Mouse (Mus musculus) heart, embryonic 16.5 days (tissue): ENCODE data around the gene Csf2. TPM values are rescaled to one million over a fixed set of nuclear protein-coding genes. Genes with fewer than 3 reads are reported as not detected.
A peak's percentile ranks its signal among the peaks of the same experiment; 100 is the strongest.
"Not testable (repeated sequence)": the region's sequence is repeated elsewhere in the genome, so short reads cannot be mapped to it uniquely, and the experiment has no call there.

Experiments used
- ATAC-seq: fragments of 200-750 bp; cut with Nextera tagmentation; replicated peaks from 2 replicates; pipeline ENCODE4 v1.8.0; 2017; ENCODE audit warnings: moderate number of reproducible peaks; ENCODE audit not compliant: insufficient read depth, low FRiP score; ENCODE audit errors: extremely low read depth
- H3K27ac ChIP-seq: fragments of 300-500 bp; sonication (generic); 2 replicates; pipeline ENCODE4 v1.5.1; 2014; ENCODE audit warnings: mild to moderate bottlenecking, low read length, control low read depth, moderate library complexity
- H3K27me3 ChIP-seq: fragments of 300-500 bp; sonication (generic); 2 replicates; pipeline ENCODE4 v1.6.1; 2014; ENCODE audit warnings: low read length, mixed read lengths; ENCODE audit not compliant: control insufficient read depth, insufficient read depth
- H3K36me3 ChIP-seq: fragments of 300-500 bp; sonication (generic); 2 replicates; pipeline ENCODE4 v1.6.1; 2014; ENCODE audit not compliant: control insufficient read depth, insufficient read depth
- H3K4me1 ChIP-seq: fragments of 300-500 bp; sonication (generic); 2 replicates; pipeline ENCODE4 v1.6.1; 2014; ENCODE audit warnings: low read length, mixed read lengths; ENCODE audit not compliant: control insufficient read depth, insufficient read depth
- H3K4me2 ChIP-seq: fragments of 300-500 bp; sonication (generic); 2 replicates; pipeline ENCODE4 v1.6.1; 2014; ENCODE audit warnings: low read depth, mild to moderate bottlenecking, control low read depth, low read length
- H3K4me3 ChIP-seq: fragments of 300-500 bp; sonication (generic); 2 replicates; pipeline ENCODE4 v1.5.1; 2014; ENCODE audit warnings: mild to moderate bottlenecking, control low read depth, low read length
- H3K9ac ChIP-seq: fragments of 300-500 bp; sonication (generic); 2 replicates; pipeline ENCODE4 v1.6.1; 2014; ENCODE audit warnings: low read length, control low read depth
- H3K9me3 ChIP-seq: fragments of 300-500 bp; sonication (generic); replicated peaks from 2 replicates; pipeline ENCODE4 v1.6.1; 2016; ENCODE audit warnings: low read length; ENCODE audit not compliant: control insufficient read depth
- WGBS: fragments of 180-500 bp; shearing (Covaris S2); extraction: QIAGEN DNeasy Blood & Tissue Kit; methylation state at CpG from one replicate; pipeline ENCODE4 v1.1.7; 2014; 5-methylcytosine and 5-hydroxymethylcytosine counted together
- polyA plus RNA-seq: library from polyadenylated mRNA; unstranded; fragments of >200 nt; fragmentation: Nextera tagmentation; extraction: Ambion mirVana; gene quantifications from 2 replicates; pipeline ENCODE4 v1.2.1, GENCODE M21; 2015

The Csf2 gene
- polyA plus RNA-seq = not detected in 2 replicates

GRCm38 (mm10) chr11:54248940-54249717 is at the start of gene Csf2:
TSS of gene Csf2 (minus strand) at chr11:54249667.
- H3K9me3 ChIP-seq = no peaks in the 10 kb centered on the region
- peak within 1 kb of the TSS; percentile 15; the same call in 1 of the 2 replicates for H3K4me2 ChIP-seq
- ATAC-seq = no peak; the same call in 1 of the 2 replicates

DNA sequence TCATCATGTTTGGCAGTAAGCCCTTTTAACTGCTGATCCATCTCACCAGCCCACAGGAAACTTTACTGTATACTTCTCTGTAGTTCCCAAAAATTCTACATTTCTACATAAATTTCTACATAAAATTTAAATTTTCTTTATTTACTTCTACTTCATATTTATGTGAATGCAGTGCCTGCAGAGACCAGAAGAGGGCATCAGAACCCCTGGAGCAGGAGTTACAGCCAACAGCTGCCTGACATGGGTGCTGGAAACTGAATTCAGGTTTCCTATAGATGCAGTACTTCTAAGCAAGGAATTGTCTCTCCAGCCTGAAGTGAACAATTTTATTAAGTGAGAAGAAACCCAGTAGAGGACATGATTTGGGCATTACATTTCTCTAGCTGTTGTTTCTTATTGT is 49.3 kb upstream of the Csf2 start:
- Histone ChIP-seq H3K27me3 (peaks cover 7% of the 10 kb centered on the region; the same call in 1 of the 2 replicates), H3K4me1 (peaks cover 2% of the 10 kb centered on the region), H3K4me2 (no peak overlapping the region), H3K4me3 (no peak overlapping the region), H3K36me3 (no peaks in the 10 kb centered on the region), H3K27ac (no peak overlapping the region), H3K9ac (no peak overlapping the region), H3K9me3 (peaks cover 7% of the 10 kb centered on the region; the same call in 1 of the 2 replicates)
- ATAC-seq = no peak

More at GRCm38 (mm10) chr11:54248940-54249717, at the start of gene Csf2:
- 41% methylated on average over 11 of the region's 11 CpGs for WGBS
- no peak within 1 kb of the TSS for H3K4me3 ChIP-seq
- H3K27me3 ChIP-seq = no peaks in the 10 kb centered on the region
- no peaks in the 10 kb centered on the region for H3K36me3 ChIP-seq
- H3K4me1 ChIP-seq = peaks cover 8% of the 10 kb centered on the region
- H3K27ac ChIP-seq = no peak within 1 kb of the TSS
- no peak within 1 kb of the TSS for H3K9ac ChIP-seq

GRCm38 (mm10) chr11:54297471-54297870 is 48.0 kb upstream of the Csf2 start:
- not testable (repeated sequence) for H3K4me2 ChIP-seq, H3K27ac ChIP-seq, H3K4me1 ChIP-seq, H3K9ac ChIP-seq, H3K9me3 ChIP-seq, H3K36me3 ChIP-seq, ATAC-seq, H3K27me3 ChIP-seq, H3K4me3 ChIP-seq
- WGBS = 91% methylated on average over 2 of the region's 2 CpGs

- Histone ChIP-seq H3K4me2 (no peak overlapping the region), H3K36me3 (no peaks in the 10 kb centered on the region), H3K27me3 (no peaks in the 10 kb centered on the region), H3K4me3 (no peak overlapping the region), H3K27ac (no peak overlapping the region), H3K9ac (no peak overlapping the region), H3K4me1 (no peaks in the 10 kb centered on the region), H3K9me3 (peaks cover 7% of the 10 kb centered on the region; the same call in 1 of the 2 replicates)
- ATAC-seq = no peak
- WGBS = 85% methylated on average over 1 of the region's 1 CpGs
These were observed 47.3 kb upstream of the Csf2 start for GRCm38 (mm10) chr11:54296734-54297133.

DNA sequence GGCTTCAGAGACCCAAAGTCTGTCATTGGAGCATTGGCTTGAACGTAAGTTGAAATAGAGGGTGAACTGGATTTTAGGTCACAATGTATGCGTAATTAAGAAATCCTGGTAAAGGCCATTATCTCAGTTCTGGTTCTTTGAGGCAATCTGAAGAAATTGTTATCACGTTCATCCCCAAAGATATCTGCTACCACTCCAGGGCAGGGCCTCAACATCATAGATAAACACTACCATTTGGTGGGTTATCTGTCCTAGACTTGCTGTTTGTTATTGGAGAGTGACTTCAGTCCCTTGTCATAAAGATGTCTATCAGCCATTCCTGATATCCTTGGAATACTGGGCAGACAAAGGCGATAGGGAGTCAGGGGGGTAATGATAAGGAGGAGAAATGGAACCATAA is 46.5 kb upstream of the Csf2 start:
- Histone ChIP-seq H3K27me3 (no peaks in the 10 kb centered on the region), H3K4me2 (no peak overlapping the region), H3K36me3 (no peaks in the 10 kb centered on the region), H3K4me1 (no peaks in the 10 kb centered on the region), H3K9ac (no peak overlapping the region), H3K4me3 (no peak overlapping the region), H3K9me3 (peaks cover 7% of the 10 kb centered on the region; the same call in 1 of the 2 replicates), H3K27ac (no peak overlapping the region)
- 74% methylated on average over 4 of the region's 4 CpGs for WGBS
- no peak for ATAC-seq

GRCm38 (mm10) chr11:54293980-54294807 is 44.7 kb upstream of the Csf2 start:
- H3K36me3 ChIP-seq = no peaks in the 10 kb centered on the region
- no peaks in the 10 kb centered on the region for H3K4me1 ChIP-seq
- no peaks in the 10 kb centered on the region for H3K27me3 ChIP-seq
- no peak overlapping the region for H3K4me3 ChIP-seq
- 57% methylated on average over 12 of the region's 12 CpGs for WGBS
- peaks cover 7% of the 10 kb centered on the region; the same call in 1 of the 2 replicates for H3K9me3 ChIP-seq
- H3K9ac ChIP-seq = no peak overlapping the region
- H3K4me2 ChIP-seq = no peak overlapping the region
- no peak overlapping the region for H3K27ac ChIP-seq
- no peak for ATAC-seq

DNA sequence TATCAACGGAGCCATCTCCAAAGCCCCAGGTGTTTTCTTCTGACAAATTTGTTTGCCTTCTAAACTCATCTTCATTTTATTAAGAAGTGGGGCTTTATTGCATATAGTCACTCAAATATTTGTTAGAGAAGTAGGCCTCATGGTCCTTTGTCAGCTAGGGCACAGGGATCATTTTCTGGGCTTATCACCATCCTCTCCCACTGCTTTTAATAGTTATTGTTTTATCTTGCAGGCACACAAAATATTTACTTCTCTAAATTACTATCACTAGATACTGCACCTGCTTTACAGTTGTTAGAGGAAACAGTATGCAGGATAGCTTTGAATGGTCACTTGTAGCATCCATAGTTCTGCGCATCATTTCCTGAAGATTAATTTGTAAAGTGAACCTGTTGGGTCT is 42.7 kb upstream of the Csf2 start:
- no peaks in the 10 kb centered on the region for H3K9me3 ChIP-seq
- no peak overlapping the region for H3K4me3 ChIP-seq
- H3K4me1 ChIP-seq = no peaks in the 10 kb centered on the region
- H3K9ac ChIP-seq = no peak overlapping the region
- no peak overlapping the region for H3K27ac ChIP-seq
- no peaks in the 10 kb centered on the region for H3K27me3 ChIP-seq
- WGBS = 81% methylated on average over 2 of the region's 2 CpGs
- no peak for ATAC-seq
- no peak overlapping the region for H3K4me2 ChIP-seq
- H3K36me3 ChIP-seq = no peaks in the 10 kb centered on the region

DNA sequence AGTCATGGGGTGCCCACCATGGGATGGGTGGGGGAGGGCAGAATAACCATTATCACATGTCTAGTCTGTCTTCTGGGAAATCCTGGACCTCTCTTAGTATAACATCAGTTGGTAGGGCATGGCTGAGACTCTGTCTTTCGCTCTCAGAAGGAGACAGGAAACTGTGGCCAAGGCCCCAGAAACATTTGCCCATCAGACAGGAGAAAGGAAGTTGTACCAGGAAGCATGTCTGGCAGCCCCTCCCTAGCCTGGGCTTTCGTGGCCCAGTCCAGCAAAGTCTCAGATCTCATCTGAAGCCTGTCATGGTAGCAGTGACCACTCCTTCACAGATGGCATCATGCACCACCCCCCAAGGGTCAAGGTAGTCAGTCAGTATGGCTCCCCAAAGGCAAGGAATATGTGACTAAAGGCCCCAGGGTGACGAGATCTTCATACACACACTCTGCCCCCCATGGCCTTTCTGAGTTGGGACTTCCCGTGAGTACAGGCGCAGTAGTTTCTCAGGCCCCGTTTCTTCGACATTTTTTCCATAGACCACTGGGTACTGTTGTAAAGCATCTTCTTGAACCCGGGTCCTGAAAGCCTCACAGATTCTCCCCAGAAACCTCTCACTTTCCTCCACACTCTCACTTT is 38.5 kb upstream of the Csf2 start:
- H3K4me3 ChIP-seq = no peak overlapping the region
- 75% methylated on average over 8 of the region's 8 CpGs for WGBS

More for the DNA sequence above, 38.5 kb upstream of the Csf2 start:
- ATAC-seq = no peak
- no peak overlapping the region for H3K4me2 ChIP-seq
- H3K27ac ChIP-seq = no peak overlapping the region
- no peaks in the 10 kb centered on the region for H3K27me3 ChIP-seq
- no peaks in the 10 kb centered on the region for H3K36me3 ChIP-seq
- H3K4me1 ChIP-seq = no peaks in the 10 kb centered on the region
- H3K9ac ChIP-seq = no peak overlapping the region
- no peaks in the 10 kb centered on the region for H3K9me3 ChIP-seq
